Mouse (Mus musculus) forelimb bud, embryonic 11.5 days (tissue): ENCODE results near the gene Cptp.

Experiments used
- DNase-seq: peaks from one replicate; pipeline ENCODE4 v3.0.0-alpha.2; 2012; ENCODE audit warnings: low read depth, low spot score

The Cptp gene

DNA sequence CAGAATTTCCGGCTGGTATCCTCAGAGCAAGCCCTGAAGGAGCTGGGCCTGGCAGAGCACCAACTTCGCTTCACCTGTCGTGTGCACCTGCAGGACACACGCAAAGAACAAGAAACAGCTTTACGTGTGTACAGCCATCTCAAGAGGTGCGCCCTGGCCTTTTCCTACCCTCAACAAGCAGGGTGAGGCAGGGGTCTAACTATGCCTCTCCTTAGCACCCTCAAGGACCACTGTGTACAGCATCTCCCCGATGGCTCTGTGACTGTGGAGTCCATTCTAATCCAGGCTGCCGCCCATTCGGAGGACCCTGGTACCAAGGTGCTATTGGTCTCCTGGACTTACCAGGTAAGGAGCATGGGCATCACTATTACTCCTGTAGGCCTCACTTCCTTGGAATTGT, 18.9 kb upstream of the Cptp start:
- no peak for DNase-seq

DNA sequence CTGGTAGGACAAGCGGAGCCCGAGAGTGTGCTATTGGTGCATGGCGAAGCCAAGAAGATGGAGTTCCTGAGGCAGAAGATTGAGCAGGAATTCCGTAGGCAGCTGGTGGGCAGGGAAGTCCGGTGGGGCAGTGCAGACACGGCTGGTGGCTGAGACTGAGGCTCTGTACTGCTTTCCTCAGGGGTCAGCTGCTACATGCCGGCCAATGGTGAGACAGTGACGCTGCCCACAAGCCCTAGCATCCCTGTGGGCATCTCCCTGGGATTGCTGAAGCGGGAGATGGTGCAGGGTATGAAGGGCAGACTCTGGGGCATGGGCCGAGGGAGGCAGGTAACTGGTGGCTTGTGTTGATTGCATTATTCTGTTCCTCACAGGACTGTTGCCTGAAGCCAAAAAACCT, 18.4 kb upstream of the Cptp start:
- DNase-seq, result no peak

DNA sequence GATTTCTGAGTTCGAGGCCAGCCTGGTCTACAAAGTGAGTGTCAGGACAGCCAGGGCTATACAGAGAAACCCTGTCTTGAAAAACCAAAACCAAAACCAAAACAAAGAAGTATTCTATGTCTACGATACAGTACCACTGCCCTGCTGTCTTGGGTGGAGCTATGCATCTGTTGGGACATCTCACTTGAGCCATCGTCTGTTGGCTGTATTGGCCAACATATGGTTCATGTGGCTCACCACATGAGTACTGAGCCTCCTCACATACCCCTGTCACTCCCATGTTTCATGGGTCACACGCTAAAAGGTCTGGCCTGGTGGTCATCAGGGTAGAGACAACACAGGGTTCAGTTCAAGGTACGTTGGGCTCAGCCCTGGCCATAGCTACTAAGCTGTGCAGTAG, 17.1 kb upstream of the Cptp start:
- no peak for DNase-seq

DNA sequence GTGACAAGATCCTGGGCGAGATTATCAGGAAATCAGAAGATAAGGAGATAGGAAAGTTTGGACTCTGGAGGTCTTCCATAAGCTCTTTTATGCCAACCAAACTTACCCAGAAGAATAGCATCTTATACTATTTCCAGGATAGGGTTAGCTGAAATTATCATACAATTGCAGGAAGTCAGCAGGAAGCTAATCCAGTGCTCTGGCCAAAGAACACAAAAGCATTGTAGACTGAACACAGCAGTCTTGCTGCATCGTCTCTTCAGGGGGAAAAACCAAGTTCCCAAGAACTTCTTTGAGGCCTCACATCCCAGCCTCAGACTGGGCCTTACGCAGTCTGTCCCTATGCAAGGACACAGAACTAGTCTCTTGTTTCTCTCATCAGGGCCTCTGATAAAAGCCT, 14.3 kb upstream of the Cptp start:
- DNase-seq, result no peak

DNA sequence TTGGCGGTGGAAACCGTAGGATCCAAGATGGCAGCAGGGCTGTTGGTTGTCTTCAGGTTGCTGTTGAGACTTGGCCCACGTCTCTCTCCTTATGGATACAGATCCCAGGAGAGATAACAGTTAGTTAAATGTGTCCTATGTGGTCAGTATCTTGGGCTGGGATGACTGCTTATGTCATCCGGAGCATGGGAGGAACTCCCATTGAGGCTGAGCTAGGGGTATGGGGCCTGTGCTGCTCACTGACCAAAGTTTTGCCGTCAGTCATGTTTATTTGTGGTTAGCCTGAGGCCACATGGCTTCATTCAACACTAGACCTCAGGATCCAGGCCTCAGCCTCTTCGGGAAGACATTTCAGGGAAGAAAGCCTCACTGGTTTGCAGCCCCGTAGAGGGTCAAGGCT, 2.2 kb upstream of the Cptp start:
- no peak for DNase-seq

DNA sequence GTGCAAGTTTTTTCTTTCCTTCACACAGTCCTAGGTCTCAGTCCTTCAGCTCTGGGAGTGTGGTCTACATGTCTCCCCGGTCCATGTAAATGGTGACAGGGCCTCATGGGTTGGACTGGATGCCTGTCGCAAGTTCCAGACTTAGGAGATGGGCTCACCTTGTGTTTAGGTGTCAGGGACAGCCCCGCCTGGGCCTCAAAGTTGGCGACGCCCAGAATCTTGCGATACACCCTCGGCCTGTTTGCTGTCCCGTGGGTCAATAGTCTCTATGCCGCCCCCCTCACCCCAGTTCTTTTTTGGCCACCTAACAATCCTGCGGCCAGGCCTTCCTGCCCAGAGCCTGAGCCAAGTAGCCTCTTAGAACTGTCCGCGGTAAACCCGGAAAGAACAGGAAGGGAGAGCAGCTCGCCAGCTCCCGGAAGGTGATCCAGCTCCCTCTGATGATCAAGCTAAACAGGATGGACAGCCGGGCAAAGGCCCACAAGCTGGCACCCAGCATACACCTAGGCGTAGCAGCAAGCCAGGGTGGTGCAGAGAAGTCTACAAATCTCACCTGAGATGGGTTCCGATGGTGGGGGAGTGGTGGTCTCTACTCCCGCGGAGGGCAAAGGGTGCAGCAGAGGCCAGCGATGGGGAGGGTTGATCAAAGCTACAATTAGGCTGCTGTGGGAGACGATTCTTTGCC, 484 bp downstream of the Cptp start:
- DNase-seq, result no peak

DNA sequence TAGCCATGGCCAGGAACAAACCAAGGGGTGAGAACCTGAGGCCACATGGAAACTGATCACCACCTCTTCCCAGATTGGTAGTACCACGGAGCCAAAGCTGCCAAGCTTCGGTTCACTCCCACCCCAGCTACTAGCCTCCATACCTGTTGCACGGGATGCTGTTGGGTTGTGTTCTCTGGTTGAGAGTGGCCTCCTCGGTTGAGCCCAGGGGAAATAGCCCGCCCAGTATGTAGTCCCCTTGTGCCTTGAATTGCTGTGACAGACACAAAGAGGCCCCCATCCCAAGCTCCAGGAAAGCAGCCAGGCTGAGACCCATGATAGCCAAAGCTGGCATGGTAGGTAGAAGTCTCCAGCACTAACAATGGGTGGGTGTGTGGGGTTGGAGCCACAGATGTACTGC, 6.2 kb downstream of the Cptp start, which contains the start of gene Tas1r3:
Gene Tas1r3, minus strand, starts transcription at position 362 of the 400 bp plus-strand sequence.
- no peak for DNase-seq

DNA sequence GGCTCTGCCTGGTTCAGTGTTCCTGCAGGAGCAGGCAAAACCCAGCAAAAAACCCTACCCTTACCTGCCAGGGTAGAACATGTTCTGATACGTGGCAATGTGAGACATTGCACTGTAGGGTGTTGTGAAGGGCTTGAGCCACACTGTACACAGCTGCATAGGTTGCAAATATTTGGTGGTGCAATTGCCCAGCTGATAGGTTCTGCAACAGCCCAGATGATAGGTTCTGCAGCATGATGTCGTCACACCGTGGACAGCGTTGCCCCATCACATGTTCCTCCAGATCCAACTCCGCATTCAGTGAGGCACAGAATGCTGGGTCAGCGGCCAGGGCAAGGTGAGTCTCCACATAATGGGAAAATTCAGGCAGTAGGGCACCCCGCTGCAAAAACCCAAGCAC, 7.5 kb downstream of the Cptp start:
- DNase-seq, result no peak

DNA sequence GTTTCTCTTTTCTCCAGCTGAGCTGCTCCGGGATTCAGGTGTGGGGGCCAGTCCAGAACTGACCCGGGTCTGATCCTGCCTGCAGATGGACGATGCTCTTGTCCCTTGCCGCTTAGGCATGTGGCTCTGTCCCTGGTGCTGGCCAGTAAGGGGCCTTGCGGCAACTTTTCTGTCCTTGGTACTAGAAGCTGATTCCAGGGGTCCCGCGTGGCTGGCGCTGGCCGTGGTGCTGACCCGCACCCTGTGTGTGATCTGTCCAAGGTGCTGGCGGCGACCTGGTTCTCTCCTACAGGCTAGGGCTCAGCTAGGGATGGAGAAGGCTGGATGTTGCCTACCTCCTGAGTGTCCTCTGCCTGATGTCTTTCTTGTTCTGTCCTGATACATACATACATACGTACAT, 9.9 kb downstream of the Cptp start:
- peak; percentile 82 for DNase-seq

DNA sequence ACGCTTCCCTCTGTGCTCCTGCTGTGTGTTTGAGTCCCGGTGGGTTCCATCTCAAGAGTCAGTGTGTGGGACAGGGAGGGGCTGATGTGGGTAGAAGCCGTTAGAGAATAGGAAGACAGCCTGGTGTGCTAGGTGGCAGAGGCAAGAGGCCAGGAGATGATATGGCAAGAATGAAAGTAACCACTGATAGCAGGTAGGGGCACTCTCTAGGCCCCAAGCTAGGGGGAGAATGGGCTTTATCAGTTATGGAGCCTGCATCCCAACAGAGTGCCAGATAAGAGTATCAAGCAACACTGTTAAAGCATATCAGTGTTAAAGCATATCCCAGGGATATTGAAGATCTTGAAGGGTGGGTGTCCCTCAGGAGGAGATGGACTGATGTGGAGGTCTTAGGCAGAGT, 12.4 kb downstream of the Cptp start:
- DNase-seq, result no peak

DNA sequence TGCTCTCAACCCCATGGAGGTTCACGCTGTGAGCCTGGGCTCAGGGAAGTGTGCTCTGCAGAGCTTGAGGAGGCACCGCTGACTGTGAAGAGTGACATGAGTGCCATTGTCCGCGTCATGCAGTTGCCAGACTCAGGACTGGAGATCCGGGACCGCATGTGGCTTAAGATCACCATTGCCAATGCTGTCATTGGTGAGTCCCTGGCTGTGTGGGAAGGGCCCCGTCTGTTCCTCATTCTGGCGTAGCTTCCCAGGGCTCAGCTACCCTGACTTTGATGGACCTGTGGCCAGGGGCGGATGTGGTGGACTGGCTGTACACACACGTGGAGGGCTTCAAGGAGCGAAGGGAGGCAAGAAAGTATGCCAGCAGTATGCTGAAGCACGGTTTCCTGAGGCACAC, 13.2 kb downstream of the Cptp start:
- no peak for DNase-seq

DNA sequence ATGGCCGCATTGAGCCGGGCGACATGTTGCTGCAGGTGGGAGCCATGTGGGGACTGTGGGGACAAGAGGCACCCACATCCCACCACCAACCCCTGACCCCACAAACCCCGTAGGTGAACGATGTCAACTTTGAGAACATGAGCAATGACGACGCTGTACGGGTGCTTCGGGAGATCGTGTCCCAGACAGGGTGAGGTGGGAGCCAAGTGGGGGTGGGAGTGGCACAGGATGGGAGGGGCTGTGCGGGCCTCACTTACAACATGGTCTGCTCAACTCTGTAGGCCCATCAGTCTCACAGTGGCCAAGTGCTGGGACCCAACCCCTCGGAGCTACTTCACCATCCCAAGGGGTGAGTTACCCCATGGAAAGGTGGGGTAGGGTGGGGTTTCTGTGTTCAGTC, 14.2 kb downstream of the Cptp start:
- DNase-seq, result no peak

DNA sequence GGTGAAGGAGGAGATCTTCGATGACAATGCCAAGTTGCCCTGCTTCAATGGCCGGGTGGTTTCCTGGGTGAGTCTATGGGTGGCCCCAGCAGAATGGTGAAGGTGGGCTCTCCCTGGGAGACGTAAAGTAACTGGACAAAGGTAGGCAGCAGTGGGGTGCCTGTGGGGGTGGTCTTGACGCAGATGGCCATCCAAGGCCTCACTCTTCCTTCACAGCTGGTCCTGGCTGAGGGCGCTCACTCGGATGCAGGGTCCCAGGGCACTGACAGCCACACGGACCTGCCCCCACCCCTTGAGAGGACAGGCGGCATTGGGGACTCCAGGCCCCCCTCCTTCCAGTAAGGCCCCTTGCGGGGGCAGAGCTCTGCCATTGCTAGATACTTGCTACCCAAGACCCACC, 15.8 kb downstream of the Cptp start:
- DNase-seq, result no peak

DNA sequence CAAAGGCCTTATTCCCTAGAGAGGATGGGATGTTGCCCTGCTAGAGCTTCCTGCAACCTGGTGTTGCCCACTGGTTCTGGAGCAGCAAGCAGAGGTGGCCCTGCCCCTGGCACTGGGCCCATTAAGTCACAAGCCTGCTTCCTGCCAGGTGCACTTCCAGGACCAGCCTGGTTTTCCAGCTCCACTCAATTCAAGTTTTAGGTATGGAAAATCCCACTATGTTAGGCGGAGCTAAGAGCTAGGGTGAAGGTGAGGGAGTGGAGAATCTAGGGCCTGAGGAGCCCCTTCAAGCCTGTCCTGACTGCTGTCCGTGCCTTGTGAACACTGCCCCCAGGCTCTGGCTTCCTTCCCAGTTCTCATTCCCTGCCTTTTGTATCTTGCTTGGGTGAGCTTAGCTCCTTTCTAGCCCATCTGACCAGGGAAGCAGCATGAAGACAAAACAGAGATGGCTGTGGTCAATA, 17.3 kb downstream of the Cptp start:
- no peak for DNase-seq

DNA sequence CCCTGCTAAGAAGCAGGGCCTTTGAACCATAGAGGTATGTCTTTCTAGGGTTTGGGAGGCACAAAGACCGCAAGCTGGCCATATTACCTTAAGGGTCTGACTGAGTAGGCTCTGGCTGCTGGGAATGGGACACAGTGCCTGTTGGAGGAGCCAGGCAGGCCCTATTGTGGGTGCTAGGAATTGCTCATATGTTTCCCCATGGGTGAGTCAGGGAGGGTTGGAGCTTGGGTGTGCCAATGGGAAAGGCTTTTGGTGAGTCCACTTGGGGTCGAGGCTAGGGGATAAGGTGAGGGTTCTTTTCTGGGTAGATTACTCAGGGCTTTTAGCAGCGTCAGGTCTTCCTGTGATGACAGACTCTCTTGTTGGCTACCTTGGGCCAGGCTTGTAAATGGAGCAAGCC, 17.9 kb downstream of the Cptp start:
- no peak for DNase-seq

DNA sequence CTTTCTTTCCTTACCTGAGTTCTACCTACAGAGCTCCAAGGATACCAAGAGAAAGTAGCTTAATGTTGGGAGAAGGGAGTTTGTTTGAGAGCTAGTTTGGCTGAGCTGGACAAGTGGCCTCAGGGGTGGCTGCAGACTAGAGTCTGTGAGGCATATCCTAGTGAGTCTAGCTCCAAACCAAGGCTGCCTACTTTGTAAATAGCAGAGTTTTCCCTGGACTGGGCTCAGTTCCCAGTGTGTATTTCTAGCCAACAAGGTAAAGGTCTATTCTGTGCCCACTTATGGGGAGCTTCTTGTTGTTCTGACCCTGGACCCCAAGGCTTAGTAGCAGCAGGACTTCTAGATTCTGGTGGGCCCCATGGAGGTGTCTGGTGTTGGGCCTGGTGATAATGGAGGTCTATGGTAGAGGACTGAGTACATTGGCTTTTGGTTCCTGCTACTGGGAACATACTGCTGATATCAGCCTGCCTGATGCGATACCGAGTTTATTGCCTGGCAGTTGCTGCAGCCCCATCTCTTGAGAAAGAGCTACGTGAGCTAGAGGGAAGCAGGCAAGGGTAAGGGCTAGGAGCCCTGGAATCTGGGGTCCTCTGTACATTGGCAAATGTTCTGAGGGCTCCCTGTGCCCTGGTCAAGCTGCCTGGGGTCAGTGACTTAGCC, 19.3 kb downstream of the Cptp start:
- DNase-seq, result no peak

DNA sequence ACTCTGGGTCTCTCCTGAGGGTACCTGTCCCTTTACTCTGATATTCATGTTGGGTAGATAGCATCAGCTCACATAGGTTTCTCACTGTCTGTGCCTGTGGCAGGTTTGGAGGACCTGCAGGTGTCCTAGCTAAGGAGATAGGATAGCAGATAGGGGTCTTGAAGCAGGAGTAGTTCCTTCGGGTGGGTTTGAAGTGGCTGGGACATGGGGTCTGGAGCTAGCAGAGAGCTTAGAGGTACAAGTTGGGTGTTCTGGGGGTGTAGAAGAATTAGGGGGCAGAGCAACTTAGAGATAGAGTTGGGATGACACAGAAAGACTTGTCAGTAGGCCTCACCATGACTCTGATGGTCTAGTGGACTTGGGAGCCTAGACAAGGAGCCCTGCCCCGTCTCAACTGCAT, 19.8 kb downstream of the Cptp start:
- no peak for DNase-seq

DNA sequence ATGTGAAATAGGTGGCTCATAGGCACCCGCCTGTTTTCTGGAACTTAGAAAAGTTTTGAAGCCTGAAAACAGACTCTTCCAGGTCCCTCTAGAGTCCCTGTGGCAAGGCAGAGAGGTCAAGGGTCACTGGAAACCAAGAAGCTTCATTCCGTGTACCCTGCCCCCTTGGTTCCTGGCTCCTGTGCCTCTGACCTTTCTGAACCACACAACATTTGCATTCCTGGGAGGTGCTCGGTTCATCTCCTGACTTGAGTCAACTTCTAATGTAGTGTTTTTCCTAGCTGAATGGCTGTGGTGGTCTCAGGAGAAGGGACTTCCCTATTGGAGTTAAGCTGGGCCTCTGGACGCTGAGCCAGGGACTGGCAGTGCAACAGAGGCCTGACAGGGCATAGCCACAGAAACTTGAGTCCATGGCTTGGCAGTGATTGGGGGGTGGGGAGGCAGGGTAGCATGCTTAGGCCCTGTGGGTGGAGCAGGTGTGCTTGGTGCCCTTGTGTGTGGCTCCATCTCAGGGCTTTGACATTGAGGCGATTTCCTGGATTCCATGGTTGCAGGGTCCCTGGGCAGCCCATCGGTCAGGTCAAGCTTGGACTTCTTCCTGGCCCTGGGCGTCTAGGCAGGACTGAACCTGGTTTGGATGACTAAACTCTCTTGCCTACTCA, 20.7 kb downstream of the Cptp start:
- DNase-seq, result no peak

DNA sequence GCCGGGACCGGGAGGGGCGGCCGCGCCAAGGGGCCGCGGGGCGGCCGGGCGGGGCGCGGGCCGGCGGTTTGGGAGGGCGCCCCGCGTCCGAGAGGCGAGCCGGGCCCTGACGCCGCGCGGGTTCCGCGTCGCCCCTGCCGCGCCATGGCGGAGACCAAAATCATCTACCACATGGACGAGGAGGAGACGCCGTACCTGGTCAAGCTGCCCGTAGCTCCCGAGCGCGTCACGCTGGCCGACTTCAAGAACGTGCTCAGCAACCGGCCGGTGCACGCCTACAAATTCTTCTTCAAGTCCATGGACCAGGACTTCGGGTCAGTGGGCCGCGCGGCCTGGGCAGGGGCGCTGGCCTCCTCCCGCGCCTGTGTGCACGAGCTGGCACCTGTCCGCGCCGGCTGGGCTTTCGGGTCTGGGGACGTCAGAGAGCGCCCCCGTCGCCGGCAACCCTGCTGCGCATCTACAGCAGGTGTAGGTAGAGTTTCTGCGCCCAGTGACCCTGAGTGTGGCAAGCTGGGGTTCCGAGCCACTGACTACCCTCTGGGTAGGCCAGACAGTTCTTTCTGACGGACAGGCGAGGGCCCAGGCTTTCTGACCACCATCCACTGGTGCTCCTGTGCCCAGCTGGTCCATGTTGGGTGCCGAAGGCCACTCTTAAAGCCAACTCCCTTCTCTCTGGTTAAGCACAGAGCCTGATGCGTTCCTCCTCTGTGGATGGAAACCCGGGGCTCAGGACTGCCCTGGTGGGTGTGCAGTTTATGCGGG, 21.5 kb downstream of the Cptp start:
- no peak for DNase-seq

DNA sequence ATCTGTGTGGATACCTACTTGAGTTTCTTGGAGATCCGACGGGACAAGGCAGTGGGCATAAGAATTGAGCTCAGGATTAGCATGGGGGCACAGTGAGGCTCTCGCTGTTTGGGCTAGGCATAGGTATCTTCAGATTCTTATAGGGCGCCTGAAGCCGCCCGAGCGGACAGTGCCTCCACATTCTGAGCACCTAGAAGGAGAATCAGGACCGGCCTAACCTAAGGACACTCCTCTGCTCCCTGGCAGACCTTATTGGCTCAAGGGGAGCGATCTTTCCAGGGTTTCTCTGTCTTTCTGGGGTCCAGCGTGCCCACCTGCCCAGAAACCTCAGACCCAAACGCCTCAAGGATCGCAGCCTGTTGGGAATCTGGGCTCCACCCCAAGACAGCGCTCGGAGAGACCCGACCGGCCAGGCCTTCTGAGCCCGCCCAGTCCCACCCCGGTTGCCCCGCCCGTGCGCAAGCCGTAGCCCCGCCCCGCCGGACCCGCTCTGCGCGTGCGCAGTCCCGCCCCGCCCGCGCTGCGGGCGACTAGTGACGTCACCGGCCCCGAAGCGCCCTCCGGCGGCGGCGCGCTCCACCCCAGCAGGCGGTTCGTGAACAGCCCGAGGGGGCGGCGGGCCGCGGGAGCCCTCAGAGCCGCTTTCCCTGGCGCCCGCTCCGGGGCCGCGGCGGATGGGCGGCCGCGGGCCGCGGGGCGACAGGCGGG, 22.2 kb downstream of the Cptp start, which contains the start of gene Dvl1:
Gene Dvl1, plus strand, starts transcription at position 532 of the 708 bp plus-strand sequence.
- peak; percentile 91 for DNase-seq

DNA sequence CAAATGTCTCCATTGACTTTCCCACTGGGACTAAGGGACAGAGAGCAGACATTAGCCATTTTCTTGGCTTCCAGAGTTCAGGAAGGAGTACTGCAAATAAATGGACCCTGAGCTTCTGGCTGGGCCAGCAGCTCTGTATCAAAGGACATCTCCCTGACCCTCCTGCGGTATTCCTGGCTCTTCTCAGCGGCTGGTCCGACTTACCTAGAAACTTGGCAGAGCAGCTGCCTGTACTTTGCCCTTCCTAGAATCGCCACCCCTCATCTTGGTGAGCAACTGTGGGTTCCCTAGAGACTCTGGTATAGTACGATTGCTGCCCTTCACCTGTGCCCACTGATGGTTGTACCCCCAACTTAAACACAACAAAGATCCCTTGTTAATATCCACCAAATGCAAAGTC, 26.0 kb downstream of the Cptp start:
- no peak for DNase-seq
